Mouse (Mus musculus): ENCODE measurements around the gene Glce. TPM values are rescaled to one million over a fixed set of nuclear protein-coding genes. Genes with fewer than 3 reads are reported as not detected.

Glce gene
- polyA plus RNA-seq, 1 experiment from 2014 or later = 5.4 TPM

DNA sequence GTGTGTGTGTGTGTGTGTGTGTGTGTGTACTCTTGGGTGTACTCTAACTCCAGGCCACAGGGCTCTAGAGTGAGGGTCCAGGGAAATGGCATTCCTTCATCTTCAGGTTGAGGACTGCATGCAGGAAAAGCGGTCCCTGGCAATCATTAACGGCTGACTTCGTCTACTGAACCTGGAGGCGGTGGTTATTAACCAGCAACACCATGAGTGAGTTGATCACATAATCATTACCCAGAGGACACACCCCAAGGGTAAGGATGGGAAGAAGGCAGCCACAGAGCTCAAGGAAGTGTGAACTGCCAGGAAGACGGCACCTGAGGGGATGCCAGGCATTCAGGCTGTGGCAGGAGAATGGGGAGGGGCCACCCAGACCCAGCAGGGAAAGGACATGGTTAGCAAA lies 114.1 kb downstream of the Glce start:
- ATAC-seq = no peak
- no peaks in the 10 kb centered on the region for H3K36me3 ChIP-seq (replicated peaks; ENCODE audit: insufficient read depth, low read length)
- H3K4me3 ChIP-seq (ENCODE audit: low read depth, low read length) = no peak overlapping the region
- WGBS (ENCODE audit: insufficient replicate concordance) = 68% methylated on average over 5 of the region's 5 CpGs
- TF ChIP-seq EP300 (IDR thresholded peaks at IDR 0.05; ENCODE audit: low read depth) (no peak), CTCF (IDR thresholded peaks at IDR 0.05; ENCODE audit: low read depth) (no peak)
- H3K4me2 ChIP-seq (ENCODE audit: low read depth, low read length) = no peak overlapping the region
- peak; percentile 33 for DNase-seq
- H3K9me3 ChIP-seq (ENCODE audit: low read length) = no peaks in the 10 kb centered on the region
- no peaks in the 10 kb centered on the region for H3K27me3 ChIP-seq (ENCODE audit: insufficient read depth, low read length)
- no peak overlapping the region for H3K27ac ChIP-seq (ENCODE audit: low read depth)
- no peak overlapping the region for H3K9ac ChIP-seq (replicated peaks)
- H3K4me1 ChIP-seq (ENCODE audit: insufficient read depth) = peaks cover 4% of the 10 kb centered on the region; the same call in 1 of the 2 replicates

Small RNAs within 50 kb of the gene (microRNA-seq; reads per million reads assigned to microRNA genes)
- 1.6 reads per million for gene Mir5133

Other genes starting within 250 kb of the Glce start
- 1,022 and 1,029 TPM in 2 replicates for gene Rplp1, start 208.1 kb downstream of the Glce start, polyA plus RNA-seq (2015; fragmentation: Nextera tagmentation; extraction: Ambion mirVana)
- gene Kif23, start 175.9 kb downstream of the Glce start, polyA plus RNA-seq (2015; fragmentation: Nextera tagmentation; extraction: Ambion mirVana) = 23.8 and 28.8 TPM in 2 replicates
- 0.16 and 0.17 TPM in 2 replicates for gene Paqr5, start 95.8 kb downstream of the Glce start, polyA plus RNA-seq (2015; fragmentation: Nextera tagmentation; extraction: Ambion mirVana)
- not detected in 2 replicates for gene Spesp1, start 159.6 kb upstream of the Glce start, polyA plus RNA-seq (2015; fragmentation: Nextera tagmentation; extraction: Ambion mirVana)
- 54.5 and 60.4 TPM in 2 replicates for gene Anp32a, start 218.6 kb upstream of the Glce start, polyA plus RNA-seq (2015; fragmentation: Nextera tagmentation; extraction: Ambion mirVana)

All from liver, postnatal 0 days (tissue).